Mouse (Mus musculus) left cerebral cortex, postnatal 25 days (tissue): Measurements from ENCODE around the gene Abcc4. TPM values are rescaled to one million over a fixed set of nuclear protein-coding genes. Genes with fewer than 3 reads are reported as not detected.
A peak's percentile ranks its signal among the peaks of the same experiment; 100 is the strongest.

ENCODE experiments used
- DNase-seq, 2 experiments: peaks; one replicate each; pipeline ENCODE4 v3.0.0; 2022; ENCODE audit warnings: low spot score in 2 of 2, mixed read lengths in 1 of 2
- intact Hi-C: fragments of 180-260 bp; cut with DNase I; formaldehyde crosslinking; loops from one replicate; pipeline ENCODE4 v1.15.1; 2025
- microRNA-seq, 2 experiments: library from miRNA; unstranded; fragments of <30 nt; microRNA quantifications; one replicate each; pipeline ENCODE4 v1.2.0; 2022
- total RNA-seq, 2 experiments: library from RNA; stranded (reverse); gene quantifications; 2 replicates each; pipeline ENCODE4 v1.2.3; 2021

Gene Abcc4
- total RNA-seq, 2 experiments from 2014 or later: 7.5 to 10.2 TPM

DNA sequence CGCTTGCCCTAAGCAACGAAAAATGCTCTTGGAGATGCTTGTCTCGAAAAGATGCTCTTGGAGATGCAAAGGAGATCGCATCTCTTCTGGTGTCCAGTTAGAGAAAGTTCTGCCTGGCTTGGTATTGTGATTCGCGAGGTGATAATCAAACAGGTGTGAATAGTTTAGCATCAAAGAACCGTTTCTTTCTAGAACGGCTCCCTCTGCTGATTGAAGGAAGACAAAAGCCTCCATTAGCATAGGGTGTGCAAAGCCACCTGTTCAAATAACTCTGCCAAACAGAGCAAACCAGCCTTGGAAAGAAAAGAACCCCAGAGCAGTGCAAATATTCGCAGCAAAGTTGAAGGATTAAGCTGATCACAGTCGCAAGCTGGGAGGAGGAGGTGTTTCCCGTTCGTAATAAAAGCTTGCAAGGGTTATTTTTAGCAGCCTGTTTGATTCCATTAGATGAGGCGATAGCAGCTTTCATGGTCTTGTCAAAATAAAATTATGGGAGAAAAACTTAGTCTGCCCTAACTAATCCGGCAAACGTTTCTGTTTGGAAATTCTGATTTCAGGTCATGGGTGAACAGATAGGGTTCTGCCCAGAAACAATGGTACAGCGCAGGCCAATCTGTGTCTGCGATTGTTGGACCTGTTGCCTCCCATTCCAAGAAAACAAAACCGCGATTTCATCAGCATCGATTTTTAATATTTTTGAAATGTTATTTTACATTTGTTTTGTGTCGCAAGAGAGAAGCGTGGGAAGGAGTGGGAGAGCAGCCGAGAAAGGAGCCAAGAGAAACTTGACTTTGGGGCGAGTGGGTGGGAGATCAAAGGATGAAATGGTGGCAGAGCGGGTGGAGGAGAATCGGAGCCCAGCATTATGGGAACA lies 231.6 kb downstream of the Abcc4 start:
- peak; percentile 12 to 33 for DNase-seq
- intact Hi-C loops: no loop called here

GRCm38 (mm10) chr14:118473831-118474193 lies 232.2 kb downstream of the Abcc4 start:
- peak; percentile 23 to 27 for DNase-seq
- intact Hi-C loops: no loop called here

DNA sequence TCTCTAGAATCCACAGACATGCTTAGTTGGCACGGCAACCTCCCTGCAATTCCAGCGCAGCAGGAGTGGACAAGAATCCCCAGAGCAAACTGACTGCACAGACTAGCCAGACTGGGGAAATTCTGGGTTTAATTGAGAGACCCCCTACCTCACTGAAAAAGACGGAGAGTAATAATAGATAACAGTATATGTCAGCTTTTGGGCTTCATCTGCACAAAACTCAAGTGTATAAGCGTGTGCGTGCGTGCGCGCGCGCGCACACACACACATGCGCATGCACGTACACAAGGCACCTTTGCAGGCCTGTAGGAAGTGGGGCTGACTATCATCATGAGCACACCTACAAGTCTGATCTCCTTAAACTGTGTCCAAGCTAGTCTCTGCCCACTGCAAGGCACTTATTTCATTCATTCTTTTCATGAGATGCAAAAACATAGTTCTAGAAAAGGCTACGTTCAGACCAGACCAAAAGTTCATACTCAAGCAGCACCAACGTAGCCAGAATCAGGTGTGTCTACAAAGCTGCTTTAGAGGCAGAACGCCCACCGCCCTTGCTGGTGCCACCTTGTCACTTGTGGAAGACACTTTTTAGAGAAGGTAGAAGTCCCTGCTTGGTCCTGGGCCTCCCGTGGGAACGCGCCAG lies 232.7 kb downstream of the Abcc4 start:
- intact Hi-C loops: no loop called here
- no peak for DNase-seq

DNA sequence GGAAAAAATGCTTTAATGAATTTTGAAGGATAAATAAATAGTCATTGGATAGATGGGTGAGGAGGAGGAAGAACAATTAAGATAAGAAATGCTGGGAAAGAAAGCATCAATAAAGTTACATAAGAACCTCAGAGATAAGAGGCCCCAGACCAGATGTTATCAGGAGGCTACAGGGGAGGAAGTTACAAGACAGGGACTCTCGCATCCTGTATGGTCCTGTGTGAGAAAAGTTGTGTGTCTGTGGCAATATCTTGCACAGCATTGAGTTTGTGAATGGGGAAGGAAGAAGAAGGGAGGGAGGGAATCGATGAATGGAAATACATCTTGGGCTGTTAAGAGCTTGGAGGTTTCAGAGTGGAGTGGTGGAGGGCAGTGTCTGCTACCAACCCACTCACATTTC lies 240.7 kb downstream of the Abcc4 start:
- intact Hi-C loops: no loop called here

GRCm38 (mm10) chr14:118464401-118464800 lies 241.6 kb downstream of the Abcc4 start:
- DNase-seq: no peak
- intact Hi-C loops: no loop called here

More for the DNA sequence above, 240.7 kb downstream of the Abcc4 start:
- no peak for DNase-seq

DNA sequence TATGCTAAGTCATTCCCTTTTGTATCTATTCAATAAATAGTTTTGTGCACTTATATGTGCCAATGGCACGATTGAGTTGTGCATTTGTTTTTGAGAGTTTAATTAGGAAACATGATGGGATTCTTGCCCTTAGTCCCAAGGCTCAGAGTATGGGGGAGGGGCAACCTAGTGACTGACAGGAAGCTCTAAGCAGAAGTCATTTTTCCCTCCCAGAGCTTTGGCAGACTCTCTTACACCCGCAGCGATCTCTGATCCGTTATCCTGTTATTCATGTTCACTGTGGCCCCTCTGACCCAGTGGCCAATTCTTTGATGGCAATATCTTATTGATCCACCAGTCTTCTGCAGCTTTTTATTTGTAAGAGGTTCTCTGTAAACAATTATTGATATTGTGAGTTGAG lies 253.4 kb downstream of the Abcc4 start:
- no peak for DNase-seq
- intact Hi-C loops: no loop called here

DNA sequence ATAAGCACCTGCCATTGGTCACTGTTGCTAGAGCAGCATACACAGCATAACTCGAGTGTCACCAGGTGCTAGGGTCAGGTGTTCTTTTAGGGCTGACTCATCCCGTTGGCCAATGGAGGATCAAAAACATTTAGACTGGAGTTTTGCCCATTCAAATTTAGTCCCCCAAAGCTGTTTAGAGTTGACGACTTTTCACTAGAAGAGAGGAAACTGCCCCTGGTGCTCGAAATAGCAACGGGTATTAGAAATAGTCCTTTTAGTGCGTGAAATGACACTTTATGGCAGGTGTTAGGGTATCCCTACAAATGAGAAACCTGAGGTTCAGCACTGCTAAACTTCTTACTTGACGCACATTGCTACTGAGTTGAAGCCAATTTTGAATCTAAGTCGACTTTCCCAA lies 265.9 kb downstream of the Abcc4 start:
- intact Hi-C loops: no loop called here
- DNase-seq: no peak

- intact Hi-C loops: loop anchor here (2.0 to 5.0 kb wide), 3 partner anchors 115 to 201 kb away; partner anchors contain the start of gene Sox21
- peak; percentile 13 to 18 for DNase-seq
Observed at GRCm38 (mm10) chr14:118437156-118437931, 268.7 kb downstream of the Abcc4 start.

- intact Hi-C loops: loop anchor here (2.0 to 5.0 kb wide), 3 partner anchors 114 to 200 kb away; partner anchors contain the start of gene Sox21
- peak; percentile 26 to 30 for DNase-seq
Observed at GRCm38 (mm10) chr14:118436791-118437155, 269.2 kb downstream of the Abcc4 start.

DNA sequence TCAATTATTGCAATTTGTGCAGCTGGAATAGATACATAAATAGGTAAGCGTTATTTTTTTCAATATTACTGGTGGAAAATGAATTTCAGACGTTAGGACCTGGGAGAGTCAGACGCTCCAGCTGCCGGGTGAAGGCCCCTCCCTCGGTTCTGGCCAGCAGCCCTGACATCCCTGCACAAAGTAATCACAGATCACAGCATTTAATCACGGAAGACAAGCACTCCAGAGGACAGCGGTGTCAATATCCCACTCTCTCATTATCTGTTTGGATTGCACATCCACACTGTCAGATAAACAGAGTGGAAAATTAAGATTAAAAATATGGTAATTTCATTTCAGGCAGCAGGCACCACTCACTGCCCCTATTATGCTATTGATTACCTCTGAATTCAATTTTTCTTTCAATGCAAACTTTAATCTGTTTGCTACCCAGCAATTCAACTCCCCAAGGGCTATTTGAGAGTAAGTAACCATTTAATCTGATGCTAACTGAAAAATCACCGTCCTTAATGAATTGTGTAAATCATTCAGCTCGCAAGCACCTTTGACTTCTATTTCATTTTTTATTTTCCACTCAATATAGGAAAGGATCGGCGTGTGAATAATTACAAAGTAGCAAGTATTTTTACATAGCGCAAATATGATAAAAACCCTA lies 270.2 kb downstream of the Abcc4 start:
- intact Hi-C loops: loop anchor here (2.0 to 5.0 kb wide), 3 partner anchors 114 to 199 kb away; partner anchors contain the start of gene Sox21
- no peak for DNase-seq

- no peak for DNase-seq
- intact Hi-C loops: loop anchor here (5.0 kb wide), 2 partner anchors 113 to 157 kb away; no protein-coding TSS in a partner anchor
Observed at GRCm38 (mm10) chr14:118434842-118435241, 271.2 kb downstream of the Abcc4 start.

DNA sequence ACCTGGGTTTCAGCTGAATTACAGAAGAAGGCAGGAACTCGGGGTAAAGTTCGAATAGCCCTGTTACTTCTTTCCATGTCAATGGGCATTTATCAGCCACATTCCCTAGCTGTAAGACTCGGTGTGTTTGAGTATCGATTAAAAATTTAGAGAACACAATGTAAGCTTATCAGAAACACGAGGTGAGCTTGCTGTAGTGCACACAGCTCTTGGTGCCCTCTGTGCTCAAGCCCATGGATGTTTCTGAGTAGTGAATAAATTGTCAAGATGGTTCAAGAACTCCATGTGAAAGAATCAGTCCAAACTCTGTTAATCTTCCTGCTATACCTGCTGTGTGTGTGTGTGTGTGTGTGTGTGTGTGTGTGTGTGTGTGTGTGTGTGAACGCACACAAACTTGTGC lies 272.2 kb downstream of the Abcc4 start:
- DNase-seq: no peak
- intact Hi-C loops: no loop called here

Small RNA genes lying within 50 kb of the gene (microRNA-seq; reads per million reads assigned to microRNA genes)
- gene Mir6391: 0 reads per million in 2 experiments

Other genes with a start within 250 kb of the Abcc4 start
- gene Cldn10, start 81.7 kb upstream of the Abcc4 start, total RNA-seq: 10 to 100 TPM; 28.4 to 30.2 TPM
- gene Dzip1, start 219.2 kb upstream of the Abcc4 start, total RNA-seq: 10 to 100 TPM; 85.6 to 99.0 TPM
- 10 to 100 TPM; 39.5 to 41.3 TPM for gene Dnajc3, start 231.8 kb upstream of the Abcc4 start, total RNA-seq